Mouse (Mus musculus): Measurements from ENCODE around the gene Acap3. TPM values are rescaled to one million over a fixed set of nuclear protein-coding genes. Genes with fewer than 3 reads are reported as not detected.

The Acap3 gene
- polyA plus RNA-seq, 1 experiment: 86.1 TPM

GRCm38 (mm10) chr4:155859318-155859717 lies 32.3 kb upstream of the Acap3 start:
- Histone ChIP-seq H3K4me1 (replicated peaks; ENCODE audit: control insufficient read depth, insufficient read depth, low read length) (no peaks in the 10 kb centered on the region), H3K4me3 (ENCODE audit: control insufficient read depth, insufficient read depth, low read length) (no peak overlapping the region), H3K27ac (ENCODE audit: control insufficient read depth, insufficient read depth, low read length) (no peak overlapping the region), H3K27me3 (ENCODE audit: control insufficient read depth, insufficient read depth, low read length) (no peaks in the 10 kb centered on the region), H3K36me3 (ENCODE audit: control insufficient read depth, insufficient read depth, low read length) (no peaks in the 10 kb centered on the region)
- no peak for TF ChIP-seq CTCF (IDR thresholded peaks at IDR 0.05; ENCODE audit: borderline replicate concordance, control insufficient read depth, extremely low read depth, insufficient read depth, low read length, poor library complexity)
- TF ChIP-seq POLR2A (IDR thresholded peaks at IDR 0.05; ENCODE audit: control insufficient read depth, extremely low read depth, insufficient read depth, low read length, poor library complexity): no peak
- WGBS: 61% methylated on average over 13 of the region's 13 CpGs
- DNase-seq: peak; percentile 37

- Histone ChIP-seq H3K27ac (ENCODE audit: control insufficient read depth, insufficient read depth, low read length) (no peak overlapping the region), H3K4me3 (ENCODE audit: control insufficient read depth, insufficient read depth, low read length) (no peak overlapping the region), H3K4me1 (replicated peaks; ENCODE audit: control insufficient read depth, insufficient read depth, low read length) (no peaks in the 10 kb centered on the region), H3K27me3 (ENCODE audit: control insufficient read depth, insufficient read depth, low read length) (no peaks in the 10 kb centered on the region), H3K36me3 (ENCODE audit: control insufficient read depth, insufficient read depth, low read length) (peaks cover 7% of the 10 kb centered on the region; the same call in 1 of the 2 replicates)
- DNase-seq: no peak
- WGBS: 90% methylated on average over 7 of the region's 7 CpGs
- no peak for TF ChIP-seq POLR2A (IDR thresholded peaks at IDR 0.05; ENCODE audit: control insufficient read depth, extremely low read depth, insufficient read depth, low read length, poor library complexity)
- no peak for TF ChIP-seq CTCF (IDR thresholded peaks at IDR 0.05; ENCODE audit: borderline replicate concordance, control insufficient read depth, extremely low read depth, insufficient read depth, low read length, poor library complexity)
Observed at GRCm38 (mm10) chr4:155861787-155862186, 29.8 kb upstream of the Acap3 start.

- DNase-seq: no peak
- WGBS: 84% methylated on average over 5 of the region's 5 CpGs
- H3K27me3 ChIP-seq (ENCODE audit: control insufficient read depth, insufficient read depth, low read length): no peaks in the 10 kb centered on the region
- H3K36me3 ChIP-seq (ENCODE audit: control insufficient read depth, insufficient read depth, low read length): peaks cover 7% of the 10 kb centered on the region; the same call in 1 of the 2 replicates
- no peak within 1 kb of the TSS for H3K4me3 ChIP-seq (ENCODE audit: control insufficient read depth, insufficient read depth, low read length)
- no peaks in the 10 kb centered on the region for H3K4me1 ChIP-seq (replicated peaks; ENCODE audit: control insufficient read depth, insufficient read depth, low read length)
- TF ChIP-seq POLR2A (IDR thresholded peaks at IDR 0.05; ENCODE audit: control insufficient read depth, extremely low read depth, insufficient read depth, low read length, poor library complexity): no peak
- no peak for TF ChIP-seq CTCF (IDR thresholded peaks at IDR 0.05; ENCODE audit: borderline replicate concordance, control insufficient read depth, extremely low read depth, insufficient read depth, low read length, poor library complexity)
- no peak within 1 kb of the TSS for H3K27ac ChIP-seq (ENCODE audit: control insufficient read depth, insufficient read depth, low read length)
Observed at GRCm38 (mm10) chr4:155863001-155863400, 28.6 kb upstream of the Acap3 start, which contains the start of gene Tas1r3. Gene Tas1r3, minus strand, starts transcription at chr4:155863362.

- no peak for TF ChIP-seq CTCF (IDR thresholded peaks at IDR 0.05; ENCODE audit: borderline replicate concordance, control insufficient read depth, extremely low read depth, insufficient read depth, low read length, poor library complexity)
- no peak for TF ChIP-seq POLR2A (IDR thresholded peaks at IDR 0.05; ENCODE audit: control insufficient read depth, extremely low read depth, insufficient read depth, low read length, poor library complexity)
- Histone ChIP-seq H3K27me3 (ENCODE audit: control insufficient read depth, insufficient read depth, low read length) (no peaks in the 10 kb centered on the region), H3K27ac (ENCODE audit: control insufficient read depth, insufficient read depth, low read length) (no peak overlapping the region), H3K4me3 (ENCODE audit: control insufficient read depth, insufficient read depth, low read length) (peak overlapping the region; percentile 69), H3K36me3 (ENCODE audit: control insufficient read depth, insufficient read depth, low read length) (peaks cover 18% of the 10 kb centered on the region), H3K4me1 (replicated peaks; ENCODE audit: control insufficient read depth, insufficient read depth, low read length) (peaks cover 13% of the 10 kb centered on the region)
- peak; percentile 19 for DNase-seq
- 11% methylated on average over 22 of the region's 22 CpGs for WGBS
Observed at GRCm38 (mm10) chr4:155868614-155869298, 22.9 kb upstream of the Acap3 start.

GRCm38 (mm10) chr4:155869317-155870033 lies 22.1 kb upstream of the Acap3 start, which contains the start of the genes Cptp and Ints11:
Gene Cptp, minus strand, starts transcription at chr4:155869440.
Gene Ints11, plus strand, starts transcription at chr4:155869546.
- Histone ChIP-seq H3K27me3 (ENCODE audit: control insufficient read depth, insufficient read depth, low read length) (no peaks in the 10 kb centered on the region), H3K27ac (ENCODE audit: control insufficient read depth, insufficient read depth, low read length) (peak within 1 kb of the TSS; percentile 10; the same call in 1 of the 2 replicates), H3K36me3 (ENCODE audit: control insufficient read depth, insufficient read depth, low read length) (peaks cover 21% of the 10 kb centered on the region), H3K4me3 (ENCODE audit: control insufficient read depth, insufficient read depth, low read length) (peak within 1 kb of the TSS; percentile 91), H3K4me1 (replicated peaks; ENCODE audit: control insufficient read depth, insufficient read depth, low read length) (peaks cover 13% of the 10 kb centered on the region)
- peak; percentile 97 for DNase-seq
- peak; percentile 81 for TF ChIP-seq POLR2A (IDR thresholded peaks at IDR 0.05; ENCODE audit: control insufficient read depth, extremely low read depth, insufficient read depth, low read length, poor library complexity)
- TF ChIP-seq CTCF (IDR thresholded peaks at IDR 0.05; ENCODE audit: borderline replicate concordance, control insufficient read depth, extremely low read depth, insufficient read depth, low read length, poor library complexity): no peak; the same call in 1 of the 2 replicates
- whole genome bisulfite sequencing: under 1% methylated on average over 63 of the region's 63 CpGs

- Histone ChIP-seq H3K27ac (ENCODE audit: control insufficient read depth, insufficient read depth, low read length) (no peak overlapping the region), H3K36me3 (ENCODE audit: control insufficient read depth, insufficient read depth, low read length) (peaks cover 33% of the 10 kb centered on the region), H3K27me3 (ENCODE audit: control insufficient read depth, insufficient read depth, low read length) (no peaks in the 10 kb centered on the region), H3K4me1 (replicated peaks; ENCODE audit: control insufficient read depth, insufficient read depth, low read length) (peaks cover 13% of the 10 kb centered on the region), H3K4me3 (ENCODE audit: control insufficient read depth, insufficient read depth, low read length) (no peak overlapping the region)
- DNase-seq: no peak
- 96% methylated on average over 7 of the region's 7 CpGs for WGBS
- TF ChIP-seq POLR2A (IDR thresholded peaks at IDR 0.05; ENCODE audit: control insufficient read depth, extremely low read depth, insufficient read depth, low read length, poor library complexity) (no peak), CTCF (IDR thresholded peaks at IDR 0.05; ENCODE audit: borderline replicate concordance, control insufficient read depth, extremely low read depth, insufficient read depth, low read length, poor library complexity) (no peak)
Observed at GRCm38 (mm10) chr4:155871404-155871803, 20.2 kb upstream of the Acap3 start.
